Mouse (Mus musculus): ENCODE data around the gene Cyp27b1. TPM values are rescaled to one million over a fixed set of nuclear protein-coding genes. Genes with fewer than 3 reads are reported as not detected.

Cyp27b1 gene
- polyA plus RNA-seq, 1 experiment from 2014 or later, result 0.08 TPM

GRCm38 (mm10) chr10:127042468-127043115 lies 5.5 kb upstream of the Cyp27b1 start:
- WGBS, result 18% methylated on average over 5 of the region's 5 CpGs

GRCm38 (mm10) chr10:127043187-127043586 lies 4.9 kb upstream of the Cyp27b1 start:
- Histone ChIP-seq H3K9me3 (replicated peaks; ENCODE audit: control insufficient read depth, low read length, poor library complexity, severe bottlenecking) (no peaks in the 10 kb centered on the region), H3K27ac (ENCODE audit: low read length) (no peak overlapping the region), H3K36me3 (ENCODE audit: control insufficient read depth, insufficient read depth, low read length) (no peaks in the 10 kb centered on the region), H3K4me1 (ENCODE audit: control insufficient read depth, insufficient read depth, low read length) (peaks cover 12% of the 10 kb centered on the region), H3K9ac (ENCODE audit: low read depth, low read length) (no peak overlapping the region), H3K27me3 (ENCODE audit: control insufficient read depth, insufficient read depth, low read depth, low read length) (peaks cover 12% of the 10 kb centered on the region), H3K4me3 (ENCODE audit: low read depth, low read length) (no peak overlapping the region), H3K4me2 (ENCODE audit: low read length) (no peak overlapping the region)
- 52% methylated on average over 6 of the region's 6 CpGs for WGBS
- ATAC-seq, result no peak

More at GRCm38 (mm10) chr10:127042468-127043115, 5.5 kb upstream of the Cyp27b1 start:
- no peak overlapping the region for H3K27ac ChIP-seq (ENCODE audit: low read length)
- no peaks in the 10 kb centered on the region for H3K9me3 ChIP-seq (replicated peaks; ENCODE audit: control insufficient read depth, low read length, poor library complexity, severe bottlenecking)
- no peak for ATAC-seq
- H3K36me3 ChIP-seq (ENCODE audit: control insufficient read depth, insufficient read depth, low read length), result no peaks in the 10 kb centered on the region
- peaks cover 6% of the 10 kb centered on the region for H3K27me3 ChIP-seq (ENCODE audit: control insufficient read depth, insufficient read depth, low read depth, low read length)
- peak overlapping the region; percentile 91 for H3K4me3 ChIP-seq (ENCODE audit: low read depth, low read length)
- peaks cover 12% of the 10 kb centered on the region for H3K4me1 ChIP-seq (ENCODE audit: control insufficient read depth, insufficient read depth, low read length)
- peak overlapping the region; percentile 79 for H3K9ac ChIP-seq (ENCODE audit: low read depth, low read length)
- peak overlapping the region; percentile 97 for H3K4me2 ChIP-seq (ENCODE audit: low read length)

DNA sequence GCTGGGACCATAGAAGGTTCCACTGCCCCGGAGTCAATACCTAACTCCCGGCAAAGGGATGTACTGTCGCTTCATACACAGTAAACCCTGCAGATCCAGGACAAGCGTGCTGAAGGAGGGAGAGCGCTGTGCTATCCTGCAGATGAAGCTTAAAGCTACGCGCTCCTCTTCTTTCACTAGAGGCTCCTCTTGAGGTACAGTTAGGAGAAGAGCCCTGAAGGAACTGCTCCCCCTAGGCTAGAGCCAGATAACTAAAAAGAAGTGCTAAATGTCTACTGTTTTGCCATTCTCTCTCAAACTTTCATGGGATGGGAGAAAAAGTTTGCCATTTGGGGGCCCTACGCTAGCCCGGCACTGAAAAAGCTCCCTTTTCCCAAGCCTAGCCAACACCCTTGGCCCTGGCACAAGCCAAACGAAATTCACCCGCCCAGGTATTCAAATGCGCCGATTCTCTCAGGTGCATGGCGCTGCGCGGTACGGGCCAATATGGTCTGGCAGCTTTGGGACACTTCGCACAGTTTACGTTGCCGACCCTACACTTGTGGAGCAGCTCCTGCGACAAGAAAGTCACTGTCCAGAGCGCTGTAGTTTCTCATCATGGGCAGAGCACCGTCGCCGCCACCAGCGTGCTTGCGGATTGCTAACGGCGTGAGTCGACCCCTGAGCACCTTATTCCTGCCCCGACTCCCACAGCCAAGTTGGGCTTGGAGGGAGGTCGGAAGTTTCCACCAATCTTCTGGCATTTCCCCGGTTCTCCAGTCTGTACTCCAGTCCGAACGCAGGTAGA lies 751 bp downstream of the Cyp27b1 start:
- no peak for ATAC-seq
- Histone ChIP-seq H3K36me3 (ENCODE audit: control insufficient read depth, insufficient read depth, low read length) (no peaks in the 10 kb centered on the region), H3K4me2 (ENCODE audit: low read length) (no peak overlapping the region), H3K9me3 (replicated peaks; ENCODE audit: control insufficient read depth, low read length, poor library complexity, severe bottlenecking) (no peaks in the 10 kb centered on the region), H3K9ac (ENCODE audit: low read depth, low read length) (0 out of 2 replicates have a peak overlapping the region, but pooled peaks have one; percentile 21), H3K27ac (ENCODE audit: low read length) (no peak overlapping the region), H3K27me3 (ENCODE audit: control insufficient read depth, insufficient read depth, low read depth, low read length) (peaks cover 43% of the 10 kb centered on the region), H3K4me1 (ENCODE audit: control insufficient read depth, insufficient read depth, low read length) (peaks cover 4% of the 10 kb centered on the region; the same call in 1 of the 2 replicates), H3K4me3 (ENCODE audit: low read depth, low read length) (no peak overlapping the region)
- WGBS, result 5% methylated on average over 35 of the region's 35 CpGs

- Histone ChIP-seq H3K36me3 (ENCODE audit: control insufficient read depth, insufficient read depth, low read length) (peaks cover 5% of the 10 kb centered on the region), H3K4me2 (ENCODE audit: low read length) (no peak overlapping the region), H3K4me1 (ENCODE audit: control insufficient read depth, insufficient read depth, low read length) (peaks cover 4% of the 10 kb centered on the region; the same call in 1 of the 2 replicates), H3K9ac (ENCODE audit: low read depth, low read length) (0 out of 2 replicates have a peak overlapping the region, but pooled peaks have one; percentile 21), H3K9me3 (replicated peaks; ENCODE audit: control insufficient read depth, low read length, poor library complexity, severe bottlenecking) (no peaks in the 10 kb centered on the region), H3K27me3 (ENCODE audit: control insufficient read depth, insufficient read depth, low read depth, low read length) (peaks cover 43% of the 10 kb centered on the region), H3K27ac (ENCODE audit: low read length) (no peak overlapping the region), H3K4me3 (ENCODE audit: low read depth, low read length) (no peak overlapping the region)
- WGBS, result 3% methylated on average over 29 of the region's 29 CpGs
- ATAC-seq, result no peak
These were observed 1.5 kb downstream of the Cyp27b1 start for GRCm38 (mm10) chr10:127049395-127050118.

DNA sequence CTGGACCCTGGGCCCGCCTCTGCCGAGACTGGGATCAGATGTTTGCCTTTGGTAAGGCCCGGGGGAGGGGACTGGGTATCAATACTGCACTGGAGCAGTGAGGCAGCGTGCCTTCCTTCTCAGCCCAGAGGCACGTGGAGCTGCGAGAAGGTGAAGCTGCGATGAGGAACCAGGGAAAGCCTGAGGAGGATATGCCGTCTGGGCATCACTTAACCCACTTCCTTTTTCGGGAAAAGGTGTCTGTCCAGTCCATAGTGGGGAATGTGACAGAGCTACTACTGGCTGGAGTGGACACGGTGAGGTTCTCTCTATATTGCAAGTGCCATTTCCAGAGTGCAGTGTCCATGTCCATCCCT lies 2.0 kb downstream of the Cyp27b1 start:
- Histone ChIP-seq H3K4me1 (ENCODE audit: control insufficient read depth, insufficient read depth, low read length) (peaks cover 5% of the 10 kb centered on the region; the same call in 1 of the 2 replicates), H3K27me3 (ENCODE audit: control insufficient read depth, insufficient read depth, low read depth, low read length) (peaks cover 43% of the 10 kb centered on the region), H3K9ac (ENCODE audit: low read depth, low read length) (no peak overlapping the region), H3K9me3 (replicated peaks; ENCODE audit: control insufficient read depth, low read length, poor library complexity, severe bottlenecking) (no peaks in the 10 kb centered on the region), H3K27ac (ENCODE audit: low read length) (no peak overlapping the region), H3K4me3 (ENCODE audit: low read depth, low read length) (no peak overlapping the region), H3K4me2 (ENCODE audit: low read length) (no peak overlapping the region), H3K36me3 (ENCODE audit: control insufficient read depth, insufficient read depth, low read length) (peaks cover 11% of the 10 kb centered on the region)
- 19% methylated on average over 10 of the region's 10 CpGs for WGBS
- ATAC-seq, result no peak

DNA sequence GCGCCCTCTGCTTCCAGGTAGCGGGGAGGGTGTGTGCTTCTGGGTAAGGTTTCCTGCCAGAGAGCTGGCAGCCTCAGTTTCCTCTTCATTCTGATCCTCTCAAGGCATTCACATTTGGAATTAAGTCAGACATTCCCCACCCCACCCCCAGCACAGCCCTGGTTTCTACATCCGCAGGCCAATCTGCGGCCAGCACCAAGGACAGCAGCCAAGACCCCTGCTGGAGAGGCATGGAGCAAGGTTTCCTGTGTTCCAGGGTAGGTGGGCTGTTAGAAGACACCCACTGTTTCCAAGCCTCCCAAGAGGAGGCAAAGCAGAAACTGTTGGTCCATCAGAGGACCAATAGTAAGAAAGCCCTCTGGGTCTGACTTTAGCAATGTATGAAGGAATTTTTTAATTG lies 6.6 kb downstream of the Cyp27b1 start:
- 77% methylated on average over 4 of the region's 4 CpGs for WGBS
- H3K4me1 ChIP-seq (ENCODE audit: control insufficient read depth, insufficient read depth, low read length), result peaks cover 18% of the 10 kb centered on the region
- H3K4me3 ChIP-seq (ENCODE audit: low read depth, low read length), result no peak overlapping the region
- H3K9me3 ChIP-seq (replicated peaks; ENCODE audit: control insufficient read depth, low read length, poor library complexity, severe bottlenecking), result no peaks in the 10 kb centered on the region
- no peak overlapping the region for H3K9ac ChIP-seq (ENCODE audit: low read depth, low read length)
- H3K4me2 ChIP-seq (ENCODE audit: low read length), result no peak overlapping the region
- no peak overlapping the region for H3K27ac ChIP-seq (ENCODE audit: low read length)
- ATAC-seq, result no peak
- peaks cover 24% of the 10 kb centered on the region for H3K27me3 ChIP-seq (ENCODE audit: control insufficient read depth, insufficient read depth, low read depth, low read length)
- H3K36me3 ChIP-seq (ENCODE audit: control insufficient read depth, insufficient read depth, low read length), result peaks cover 30% of the 10 kb centered on the region

GRCm38 (mm10) chr10:127055406-127055805 lies 7.4 kb downstream of the Cyp27b1 start:
- ATAC-seq, result no peak
- WGBS, result 88% methylated on average over 8 of the region's 8 CpGs
- no peak overlapping the region for H3K4me2 ChIP-seq (ENCODE audit: low read length)
- no peak overlapping the region for H3K9ac ChIP-seq (ENCODE audit: low read depth, low read length)
- H3K27me3 ChIP-seq (ENCODE audit: control insufficient read depth, insufficient read depth, low read depth, low read length), result peaks cover 16% of the 10 kb centered on the region
- H3K36me3 ChIP-seq (ENCODE audit: control insufficient read depth, insufficient read depth, low read length), result peaks cover 30% of the 10 kb centered on the region
- H3K4me3 ChIP-seq (ENCODE audit: low read depth, low read length), result no peak overlapping the region
- no peak overlapping the region for H3K27ac ChIP-seq (ENCODE audit: low read length)
- H3K9me3 ChIP-seq (replicated peaks; ENCODE audit: control insufficient read depth, low read length, poor library complexity, severe bottlenecking), result no peaks in the 10 kb centered on the region
- peaks cover 18% of the 10 kb centered on the region for H3K4me1 ChIP-seq (ENCODE audit: control insufficient read depth, insufficient read depth, low read length)

DNA sequence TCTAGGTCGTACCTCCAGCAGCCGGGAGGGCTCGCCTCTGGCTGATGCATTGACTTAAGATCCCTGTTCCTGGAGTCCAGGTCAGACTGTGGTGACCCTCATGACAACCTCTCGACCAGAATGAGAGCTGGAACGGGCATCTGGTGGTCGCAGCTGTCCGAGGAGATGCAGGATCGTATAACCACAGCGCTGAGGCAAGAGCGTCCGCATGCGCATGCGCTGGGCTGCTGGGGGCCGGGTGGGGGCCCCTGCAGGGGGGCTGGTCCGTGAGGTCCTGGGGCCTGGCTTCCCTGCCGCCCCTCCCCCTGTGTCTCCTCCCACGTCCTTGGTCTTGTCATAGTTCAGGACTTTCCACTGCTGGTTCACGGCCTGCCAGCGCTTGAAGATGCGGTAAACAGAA lies 8.4 kb downstream of the Cyp27b1 start:
- peaks cover 5% of the 10 kb centered on the region for H3K27me3 ChIP-seq (ENCODE audit: control insufficient read depth, insufficient read depth, low read depth, low read length)
- peaks cover 30% of the 10 kb centered on the region for H3K36me3 ChIP-seq (ENCODE audit: control insufficient read depth, insufficient read depth, low read length)
- whole genome bisulfite sequencing, result 90% methylated on average over 20 of the region's 20 CpGs

More for the DNA sequence above, 8.4 kb downstream of the Cyp27b1 start:
- Histone ChIP-seq H3K9ac (ENCODE audit: low read depth, low read length) (no peak overlapping the region), H3K4me2 (ENCODE audit: low read length) (no peak overlapping the region), H3K27ac (ENCODE audit: low read length) (no peak overlapping the region), H3K4me1 (ENCODE audit: control insufficient read depth, insufficient read depth, low read length) (peaks cover 21% of the 10 kb centered on the region), H3K4me3 (ENCODE audit: low read depth, low read length) (no peak overlapping the region), H3K9me3 (replicated peaks; ENCODE audit: control insufficient read depth, low read length, poor library complexity, severe bottlenecking) (no peaks in the 10 kb centered on the region)
- no peak for ATAC-seq
